Mouse (Mus musculus): ENCODE data around the gene Klhl33.

GRCm38 (mm10) chr14:50924281-50925064 is 27.2 kb upstream of the Klhl33 start, which contains the start of the genes Osgep and Apex1:
- TF ChIP-seq CTCF (IDR thresholded peaks at IDR 0.05; ENCODE audit: control insufficient read depth, insufficient read depth, low read length) (0 out of 2 replicates have a peak, but pooled peaks have one; percentile 6), POLR2A (IDR thresholded peaks at IDR 0.05; ENCODE audit: borderline replicate concordance, control insufficient read depth, low read depth, low read length) (peak; percentile 84)
